Mouse (Mus musculus): Measurements from ENCODE around the gene Shank2.

Gene Shank2

DNA sequence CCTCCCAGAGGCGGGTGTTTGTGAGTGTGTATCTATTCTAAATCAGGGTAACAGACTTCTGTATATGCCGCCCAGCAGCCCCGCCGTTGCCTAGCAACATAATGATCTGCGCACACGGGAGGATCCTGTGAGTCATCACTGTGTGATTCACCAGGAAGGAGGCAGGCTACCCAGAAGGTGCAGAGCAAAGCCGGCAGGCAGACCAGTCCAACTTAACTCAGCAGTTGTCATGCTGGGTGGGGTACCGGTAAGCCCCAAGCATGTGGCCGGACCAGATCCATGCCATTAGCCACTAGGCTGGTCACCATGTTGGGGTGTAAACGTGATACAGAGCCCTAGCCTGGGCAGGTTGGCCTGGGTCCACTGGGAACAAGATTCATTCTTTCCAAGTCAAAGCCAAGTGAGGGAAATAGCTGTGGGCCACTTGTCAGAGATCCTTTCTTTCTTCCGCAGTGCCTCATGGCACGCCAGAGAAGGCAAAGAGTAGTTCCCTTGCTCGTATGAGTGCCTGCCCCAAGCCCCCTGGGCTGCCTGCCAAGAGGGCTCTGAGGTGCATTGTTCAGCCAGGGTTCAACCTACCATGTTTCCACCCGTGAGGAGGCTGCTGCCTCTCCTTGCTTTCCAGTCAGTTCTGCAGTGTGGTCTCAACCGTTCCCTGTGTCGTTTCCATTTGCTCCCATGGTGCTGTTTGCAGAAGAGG, 416.1 kb downstream of the Shank2 start:
- no peak for DNase-seq (ENCODE audit: low spot score)

DNA sequence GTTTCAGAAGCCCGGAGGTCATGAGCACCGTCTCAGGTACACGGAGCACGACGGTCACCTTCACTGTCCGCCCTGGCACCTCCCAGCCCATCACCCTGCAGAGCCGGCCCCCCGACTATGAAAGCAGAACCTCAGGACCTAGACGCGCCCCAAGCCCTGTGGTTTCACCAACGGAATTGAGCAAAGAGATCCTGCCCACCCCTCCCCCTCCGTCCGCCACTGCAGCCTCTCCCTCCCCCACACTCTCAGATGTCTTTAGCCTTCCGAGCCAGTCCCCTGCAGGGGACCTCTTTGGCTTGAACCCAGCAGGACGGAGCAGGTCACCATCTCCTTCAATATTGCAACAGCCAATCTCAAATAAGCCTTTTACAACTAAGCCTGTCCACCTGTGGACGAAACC, 418.8 kb downstream of the Shank2 start:
- no peak for DNase-seq (ENCODE audit: low spot score)

DNA sequence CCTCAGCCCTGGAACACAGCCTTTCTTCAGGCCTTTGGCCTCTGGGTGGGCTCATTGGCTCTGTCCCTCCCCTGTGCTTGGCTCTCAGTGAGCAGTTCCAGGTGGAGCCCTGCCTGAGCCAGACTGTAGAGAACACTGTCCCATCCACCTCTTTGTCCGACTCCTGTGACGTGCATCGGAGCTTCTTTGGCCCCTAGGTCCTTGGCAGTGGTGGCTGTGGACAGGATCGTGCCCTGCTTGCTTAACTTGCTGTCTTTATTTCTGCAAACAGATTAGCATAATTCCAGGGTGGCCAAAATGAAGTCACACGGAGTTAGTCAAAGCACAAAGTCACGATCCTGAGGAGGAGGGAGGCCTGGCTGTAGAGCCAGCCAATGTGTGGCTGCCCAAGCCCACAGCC, 419.8 kb downstream of the Shank2 start:
- DNase-seq (ENCODE audit: low spot score) = no peak

DNA sequence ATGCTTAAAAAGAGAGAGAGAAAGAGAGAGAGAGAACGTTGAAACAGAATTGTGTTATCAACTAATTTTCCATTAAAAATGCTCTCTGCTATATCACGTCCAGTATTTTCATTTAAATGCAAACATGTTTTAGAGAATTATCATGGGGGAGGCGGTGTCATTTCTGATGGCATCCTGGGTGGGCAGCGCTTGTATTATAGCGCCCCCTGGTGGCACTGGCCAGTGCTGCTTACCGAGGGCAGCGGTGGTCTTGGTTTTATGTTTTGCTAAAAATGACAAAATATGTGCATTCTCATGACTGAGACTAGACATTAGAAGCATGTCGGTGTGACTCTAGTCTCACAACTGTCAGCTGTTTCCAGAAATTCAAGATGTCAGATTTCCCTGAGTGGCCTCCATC, 424.2 kb downstream of the Shank2 start:
- DNase-seq (ENCODE audit: low spot score) = peak; percentile 88

DNA sequence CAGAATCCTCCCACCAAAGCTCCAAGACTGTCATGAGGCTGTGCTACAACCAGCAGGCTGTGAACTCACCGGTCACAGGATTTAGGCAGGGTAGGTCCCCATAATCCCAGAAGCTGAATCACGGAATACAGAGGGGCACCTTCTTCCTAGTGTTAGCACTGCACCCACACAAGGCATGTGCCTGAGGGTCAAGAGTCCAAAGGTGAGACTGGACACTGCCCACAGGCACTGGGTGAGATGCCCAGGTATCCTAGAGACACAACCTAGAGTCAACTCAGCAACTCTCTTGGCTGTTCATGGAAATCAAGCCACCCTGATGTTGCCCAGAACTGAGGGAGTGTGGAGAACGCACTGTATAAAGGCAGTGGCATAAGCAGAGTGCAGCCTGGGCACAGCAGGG, 424.9 kb downstream of the Shank2 start:
- no peak for DNase-seq (ENCODE audit: low spot score)

DNA sequence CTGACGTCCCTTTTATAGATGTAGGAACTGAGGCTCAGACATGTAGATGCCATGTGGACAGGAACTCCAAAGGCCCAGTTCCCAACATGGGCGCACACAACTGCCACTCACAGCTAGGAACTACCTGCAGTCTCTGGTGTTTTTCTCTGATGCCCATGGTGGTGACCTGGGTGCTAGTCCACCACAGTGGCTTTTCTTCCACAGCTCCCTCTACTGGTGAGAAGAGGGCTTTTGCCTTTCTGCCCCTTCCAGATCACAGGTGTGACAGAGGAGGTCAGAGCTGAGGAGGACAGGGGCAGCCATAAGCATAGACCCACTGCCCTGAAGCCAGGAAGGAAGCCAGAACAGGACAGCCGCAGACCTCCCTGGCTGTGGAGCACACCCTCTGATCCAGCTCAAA, 425.7 kb downstream of the Shank2 start:
- no peak for DNase-seq (ENCODE audit: low spot score)

DNA sequence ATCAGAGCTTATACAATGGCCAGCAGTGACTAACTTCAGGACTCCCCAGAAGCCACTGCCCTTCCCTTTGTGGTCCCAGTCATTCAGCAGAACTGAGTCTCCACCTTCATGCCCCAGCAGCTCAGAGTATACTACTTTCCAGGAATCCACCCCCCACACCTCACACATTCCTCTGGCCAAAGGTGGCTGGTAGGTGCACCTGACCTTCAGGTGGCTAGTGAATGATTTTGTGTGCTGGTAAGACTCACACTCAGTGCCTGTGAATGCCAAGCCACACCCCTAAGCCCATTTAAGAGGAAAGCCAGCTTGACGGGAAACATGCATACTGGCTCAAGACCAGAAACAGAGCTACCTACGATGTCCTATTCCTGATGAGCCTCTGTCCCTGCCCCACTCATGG, 431.2 kb downstream of the Shank2 start:
- DNase-seq (ENCODE audit: low spot score) = no peak

DNA sequence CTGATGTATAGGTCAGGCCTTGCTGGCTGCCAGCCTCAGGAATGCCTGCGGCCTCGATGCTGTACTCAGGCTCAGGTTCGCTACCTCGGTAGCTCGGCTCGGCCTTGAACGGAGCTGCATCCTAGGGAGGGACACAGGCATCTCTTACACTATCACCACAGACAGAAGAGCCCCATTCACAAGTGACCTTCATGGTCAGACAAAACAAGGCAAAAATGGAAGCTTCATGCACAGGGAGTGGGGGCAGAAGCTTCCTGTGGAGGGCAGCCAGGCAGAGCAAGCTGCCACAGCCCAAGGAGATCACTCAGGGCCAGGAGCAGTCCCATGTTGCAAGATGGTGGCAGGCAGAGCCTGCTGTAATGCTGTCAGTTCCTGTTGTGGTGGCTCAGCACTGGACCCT, 437.1 kb downstream of the Shank2 start:
- peak; percentile 43 for DNase-seq (ENCODE audit: low spot score)

DNA sequence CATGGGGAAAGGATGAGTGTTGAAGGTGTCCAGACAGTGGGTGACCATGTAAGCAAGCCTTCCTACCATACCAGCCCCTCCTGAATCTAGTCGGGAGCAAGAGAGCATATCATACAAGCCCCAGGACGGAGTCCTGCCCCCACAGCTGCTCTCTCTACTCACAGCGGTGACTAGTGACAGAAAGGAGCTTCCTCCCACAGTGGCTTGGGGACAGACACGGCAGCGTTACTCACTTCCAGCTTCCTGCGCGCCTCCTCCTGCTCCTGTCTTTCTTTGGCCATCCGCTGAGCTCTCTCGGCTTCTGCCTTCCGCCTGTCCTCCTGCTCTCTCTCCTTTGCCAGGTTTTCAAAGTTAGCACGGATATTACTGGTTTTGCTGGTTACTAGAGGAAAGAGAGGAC, 439.7 kb downstream of the Shank2 start:
- DNase-seq (ENCODE audit: low spot score) = no peak

DNA sequence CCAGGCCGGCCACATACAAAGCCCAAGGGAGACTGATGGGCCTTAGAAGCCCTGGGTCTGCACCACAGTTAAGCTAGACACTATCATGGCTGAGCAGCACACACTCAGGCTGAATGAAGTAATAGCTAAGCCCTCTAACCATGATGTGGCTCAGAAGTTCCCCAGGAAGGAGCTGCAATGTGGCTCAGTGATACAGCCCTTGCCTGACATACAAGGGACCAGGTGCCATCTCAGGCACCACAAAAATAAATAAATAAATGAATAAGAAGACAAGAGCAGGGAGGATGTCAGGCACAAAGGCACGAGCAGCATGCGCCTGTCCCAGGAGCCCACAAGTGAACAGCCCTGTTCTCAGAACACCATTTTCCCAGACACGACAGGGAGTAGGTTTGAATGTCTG, 440.2 kb downstream of the Shank2 start:
- DNase-seq (ENCODE audit: low spot score) = no peak

DNA sequence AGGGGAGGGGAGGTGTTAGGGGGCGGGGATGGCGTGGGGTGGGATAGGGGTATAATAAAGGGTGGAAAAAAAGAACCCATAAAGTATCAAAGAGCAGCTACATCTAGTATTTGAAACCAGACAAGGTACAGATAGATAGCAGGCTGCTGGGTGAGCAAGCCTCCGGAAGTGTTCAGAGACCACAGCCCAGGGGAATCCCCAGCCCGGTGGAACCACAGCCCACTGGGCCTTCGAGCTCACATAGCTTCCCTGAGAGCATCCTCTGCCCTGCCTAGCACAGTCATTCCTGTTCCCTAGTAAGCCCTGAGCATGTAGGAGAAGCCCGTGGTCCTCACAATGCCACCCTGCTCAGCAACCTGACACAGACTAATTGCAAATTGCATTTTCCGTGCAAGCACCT, 443.1 kb downstream of the Shank2 start:
- DNase-seq (ENCODE audit: low spot score) = no peak

DNA sequence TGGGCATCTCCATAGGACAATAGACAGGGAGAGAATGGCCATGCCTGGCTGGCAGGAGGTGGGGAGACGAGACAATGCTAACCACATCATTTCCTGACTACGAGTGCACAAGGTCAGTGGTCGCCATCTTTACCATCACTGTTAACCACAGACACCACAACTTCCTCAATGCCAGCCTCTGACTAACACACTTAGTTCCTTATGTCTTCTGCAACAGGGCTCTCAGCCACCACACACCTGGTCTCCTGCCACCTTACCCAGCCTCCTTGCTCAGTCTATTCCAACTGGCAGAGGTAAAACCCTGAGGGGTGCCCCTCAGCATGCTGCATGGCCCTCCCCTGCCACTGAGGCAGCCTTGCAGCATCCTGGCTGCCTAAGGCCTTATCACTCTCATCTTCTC, 445.4 kb downstream of the Shank2 start:
- no peak for DNase-seq (ENCODE audit: low spot score)

DNA sequence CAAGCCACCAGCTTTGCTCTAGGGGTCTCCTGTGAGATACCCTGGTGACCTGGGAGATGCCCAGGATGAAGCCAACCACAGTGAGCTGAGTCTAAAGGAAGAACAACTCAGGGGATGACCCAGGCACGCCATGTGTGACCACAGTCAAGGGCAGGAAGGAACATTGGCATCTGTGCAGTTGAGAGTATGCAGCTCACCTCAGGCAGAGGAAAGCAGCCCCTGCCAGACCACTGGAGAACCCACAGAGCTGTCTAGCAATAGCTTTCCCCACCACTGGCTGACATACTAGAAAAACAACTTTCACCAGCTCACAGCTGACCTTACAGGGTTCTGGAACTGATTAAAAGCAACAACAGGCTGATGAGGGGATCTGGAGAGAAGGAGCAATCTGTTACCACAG, 446.5 kb downstream of the Shank2 start:
- no peak for DNase-seq (ENCODE audit: low spot score)

DNA sequence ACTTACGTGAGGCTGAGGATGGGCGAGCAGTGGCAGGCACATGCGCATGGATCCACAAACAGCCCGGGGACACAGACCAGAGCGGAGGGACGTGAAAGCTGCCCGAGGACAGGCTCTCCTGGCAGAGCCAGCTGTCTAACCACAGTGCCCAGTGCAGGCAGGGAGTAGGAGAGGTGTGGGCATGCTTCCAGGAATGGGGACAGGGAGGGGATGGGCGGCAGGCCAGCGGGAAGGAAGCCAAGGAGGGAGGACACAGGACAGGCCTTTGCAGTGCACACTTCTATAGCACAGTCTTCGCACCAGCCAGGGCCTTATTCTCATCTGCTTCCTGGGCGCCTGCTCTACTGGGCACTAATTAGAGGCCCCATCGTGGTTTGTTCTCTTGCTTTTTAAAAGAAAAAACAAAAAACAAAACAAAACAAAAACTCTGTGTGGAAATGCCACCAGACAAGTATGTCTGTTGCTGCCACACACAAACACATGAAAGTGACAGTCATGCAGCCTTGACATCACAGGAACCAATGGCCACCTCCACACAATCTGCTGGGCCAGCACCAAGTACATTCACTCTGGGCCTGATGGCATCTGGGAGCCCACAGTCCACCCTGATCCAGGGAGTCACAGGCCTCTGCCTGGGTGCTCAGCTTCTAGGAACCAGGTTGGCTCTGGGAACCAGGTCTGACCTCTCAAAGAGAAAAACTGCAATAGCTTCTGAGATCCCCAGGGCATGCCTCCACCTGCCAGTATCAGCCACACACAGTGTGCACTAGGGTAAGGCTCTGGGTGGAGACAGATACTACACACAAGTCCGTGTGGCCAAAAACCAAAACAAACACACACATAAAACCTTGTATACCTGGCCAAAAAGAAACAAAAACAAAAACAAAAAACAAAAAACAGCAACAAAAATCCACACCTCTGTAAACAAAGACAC, 448.2 kb downstream of the Shank2 start:
- peak; percentile 96 for DNase-seq (ENCODE audit: low spot score)

DNA sequence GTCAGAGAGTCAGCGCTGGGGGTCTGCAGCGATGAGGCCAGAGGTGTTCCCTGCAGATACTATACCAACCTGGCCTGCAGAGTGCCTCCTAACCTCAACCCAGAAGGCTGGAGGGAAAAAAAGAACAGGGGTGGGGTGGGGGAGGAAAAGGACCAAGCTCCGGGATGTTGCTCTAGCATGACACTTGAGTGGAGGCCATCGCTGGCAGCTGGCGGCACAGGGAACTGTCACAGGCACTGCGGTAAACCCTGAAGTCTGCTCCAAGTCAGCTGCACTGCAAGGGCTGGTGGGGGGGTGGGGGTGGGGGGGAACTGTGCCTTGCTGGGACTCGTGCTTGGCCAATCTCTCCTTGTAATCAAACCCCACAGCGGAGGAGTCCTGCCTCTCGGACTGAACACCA, 448.9 kb downstream of the Shank2 start:
- no peak for DNase-seq (ENCODE audit: low spot score)

DNA sequence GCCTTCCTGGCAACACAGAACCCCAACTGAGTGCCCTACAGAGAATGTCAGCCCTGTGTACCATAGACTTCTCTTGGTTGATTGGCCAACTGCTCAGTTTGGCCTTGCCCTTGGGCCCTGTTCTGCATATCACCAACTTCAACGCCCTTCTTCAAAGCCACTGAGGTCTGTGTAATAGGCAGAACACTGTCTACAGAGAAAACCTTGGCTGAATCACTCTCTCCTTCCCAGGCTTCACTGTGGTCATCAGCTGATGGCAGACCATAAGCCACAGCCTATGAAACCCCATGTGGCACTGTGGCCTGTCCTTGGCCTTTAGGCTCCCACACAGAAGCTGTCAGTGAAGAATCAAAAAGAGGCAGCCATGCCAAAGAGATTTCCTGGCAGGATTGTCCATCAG, 457.2 kb downstream of the Shank2 start:
- no peak for DNase-seq (ENCODE audit: low spot score)

DNA sequence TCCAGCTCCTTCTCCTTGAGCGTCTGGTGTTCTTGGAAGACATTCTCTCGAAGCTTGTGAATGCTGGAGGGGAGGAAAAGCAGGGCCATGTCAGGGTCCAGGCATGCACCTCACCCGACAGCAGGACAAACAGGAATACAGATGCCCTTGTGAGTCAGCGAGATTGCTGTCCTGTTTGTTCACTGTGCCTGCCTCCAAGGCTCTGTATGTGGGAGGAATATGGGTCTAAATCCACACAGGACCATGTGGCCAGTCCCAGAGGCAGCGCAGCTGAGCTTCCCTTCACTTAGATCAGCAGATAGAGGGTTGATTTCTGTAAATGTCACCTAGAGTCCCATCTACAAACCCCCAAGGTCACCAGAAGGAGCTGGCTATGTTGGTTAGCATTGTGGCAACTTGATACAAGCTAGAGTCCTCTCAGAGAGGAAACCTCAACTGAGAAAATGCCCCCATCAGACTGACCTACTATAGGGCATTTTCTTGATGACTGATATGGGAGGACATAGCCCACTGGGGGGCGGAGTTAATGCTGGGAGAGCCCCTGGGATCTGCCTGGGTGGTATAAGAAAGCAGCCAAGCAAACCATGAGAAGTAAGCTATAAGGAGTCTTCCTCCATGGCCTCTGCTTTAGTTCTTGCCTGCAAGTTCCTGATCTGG, 459.6 kb downstream of the Shank2 start:
- DNase-seq (ENCODE audit: low spot score) = no peak

DNA sequence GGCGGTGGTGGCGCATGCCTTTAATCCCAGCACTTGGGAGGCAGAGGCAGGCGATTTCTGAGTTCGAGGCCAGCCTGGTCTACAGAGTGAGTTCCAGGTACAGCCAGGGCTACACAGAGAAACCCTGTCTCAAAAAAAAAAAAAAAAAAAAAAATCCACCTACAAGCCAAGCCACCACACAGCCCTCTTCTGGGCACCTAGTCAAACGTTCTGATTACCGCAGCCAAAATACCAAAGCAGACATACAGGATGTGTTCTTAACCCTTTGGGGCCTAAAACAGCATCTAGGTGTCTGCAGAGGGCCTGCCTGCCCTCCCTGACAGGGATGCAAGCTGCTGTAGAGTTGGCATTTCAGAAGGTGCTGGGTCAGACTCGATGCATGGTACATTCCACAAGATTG, 460.8 kb downstream of the Shank2 start:
- DNase-seq (ENCODE audit: low spot score) = no peak

DNA sequence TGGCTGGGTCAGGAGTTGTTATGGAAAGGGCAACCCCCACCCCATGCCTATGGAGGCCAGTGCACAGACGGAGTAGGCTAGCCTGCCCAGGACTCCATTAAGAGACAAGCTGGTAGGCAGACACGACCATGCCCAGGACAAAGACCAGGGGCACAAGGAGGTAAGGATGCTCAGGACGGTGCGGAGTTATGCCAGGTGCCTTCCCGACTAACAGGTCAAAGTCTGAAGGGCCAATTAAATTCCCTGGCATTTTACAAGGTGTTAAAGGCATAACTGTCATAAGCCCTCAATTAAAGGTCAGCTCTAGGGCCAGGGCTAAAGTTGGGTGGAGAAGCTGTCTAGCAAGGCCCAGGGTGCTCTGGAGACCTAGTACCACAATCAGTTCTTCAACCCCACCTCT, 467.0 kb downstream of the Shank2 start:
- DNase-seq (ENCODE audit: low spot score) = no peak

DNA sequence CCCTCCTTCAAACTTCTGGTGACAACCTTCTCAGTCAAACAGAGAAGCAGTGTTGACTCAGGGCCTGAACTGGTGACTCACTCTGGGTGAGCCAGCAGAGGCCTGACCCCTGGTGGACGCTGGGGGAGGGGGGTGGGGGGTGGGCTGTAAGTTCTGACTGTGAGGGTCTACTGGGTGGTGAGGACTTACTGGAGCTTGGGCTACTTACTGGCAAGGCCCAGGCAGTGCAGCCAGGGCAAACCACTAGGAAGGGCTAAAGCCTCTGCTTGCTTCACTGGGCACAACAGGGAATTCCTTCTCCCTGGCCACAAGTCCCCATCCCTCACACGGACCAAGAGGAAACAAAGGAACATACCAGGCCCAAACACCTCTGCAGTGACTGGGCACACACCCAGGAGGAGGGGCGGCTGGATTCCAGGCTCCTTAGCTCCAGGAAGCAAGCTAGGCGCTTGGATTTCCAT, 467.5 kb downstream of the Shank2 start:
- no peak for DNase-seq (ENCODE audit: low spot score)

DNA sequence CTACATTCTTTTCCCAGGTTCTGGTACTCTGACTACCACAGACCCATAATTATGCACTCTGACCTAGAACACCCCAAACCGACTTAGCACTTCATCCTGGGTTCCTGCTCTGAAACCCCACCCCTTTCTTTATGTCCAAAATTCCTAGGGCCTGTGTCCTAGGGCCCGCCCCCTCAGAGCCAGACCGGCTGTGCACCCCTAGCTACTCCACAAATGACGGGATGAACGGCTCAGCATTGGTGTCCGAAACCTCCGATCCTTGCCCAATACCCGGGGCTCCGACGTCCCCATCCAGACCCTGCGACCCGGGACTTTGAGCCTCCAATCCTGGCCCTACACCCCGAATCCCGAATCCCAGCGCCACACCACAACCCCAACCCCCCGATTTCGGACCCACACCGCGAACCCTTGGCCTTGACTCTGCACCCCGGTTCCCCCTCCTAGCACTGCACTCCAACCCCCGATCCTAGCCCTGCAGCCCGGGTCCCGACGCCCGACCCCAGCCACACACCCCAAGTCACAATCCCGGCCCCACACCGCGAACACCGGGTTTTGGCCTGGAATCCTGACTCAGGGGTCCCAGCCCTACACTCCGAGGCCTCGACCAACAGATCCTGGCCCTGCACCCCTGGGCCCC, 468.3 kb downstream of the Shank2 start:
- peak; percentile 55 for DNase-seq (ENCODE audit: low spot score)

DNA sequence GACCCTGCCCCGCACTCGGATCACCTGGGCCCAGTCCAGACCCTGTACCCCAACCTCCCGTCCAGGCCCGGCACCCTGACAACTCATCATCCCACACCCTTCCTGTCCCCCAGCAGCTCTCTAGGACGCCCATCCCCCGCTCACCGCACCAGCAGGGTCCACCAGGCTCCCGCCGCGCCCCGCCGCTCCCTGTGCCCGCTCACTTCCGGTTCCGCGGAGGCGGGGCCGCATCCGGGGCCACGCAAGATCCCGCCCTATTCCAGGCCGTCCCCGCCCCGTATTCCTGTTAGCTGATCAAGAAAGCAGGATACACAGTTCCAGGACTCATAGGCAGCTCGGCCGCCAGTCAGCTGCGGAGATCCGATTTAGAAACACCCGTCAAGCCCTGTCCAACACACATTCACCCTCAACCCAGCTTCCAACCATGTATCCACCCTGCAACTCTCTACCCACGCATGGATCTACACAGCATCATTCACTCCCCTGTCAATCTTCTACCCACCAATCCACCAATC, 468.9 kb downstream of the Shank2 start, which contains the start of gene Cttn:
TSS of gene Cttn (minus strand) at position 465 of the 515 bp plus-strand sequence.
- DNase-seq (ENCODE audit: low spot score) = peak; percentile 95
